Mouse (Mus musculus): ENCODE measurements around the gene Tnk2. TPM values are rescaled to one million over a fixed set of nuclear protein-coding genes. Genes with fewer than 3 reads are reported as not detected.

Gene Tnk2
- polyA plus RNA-seq, 1 experiment from 2014 or later, result 7.3 TPM

DNA sequence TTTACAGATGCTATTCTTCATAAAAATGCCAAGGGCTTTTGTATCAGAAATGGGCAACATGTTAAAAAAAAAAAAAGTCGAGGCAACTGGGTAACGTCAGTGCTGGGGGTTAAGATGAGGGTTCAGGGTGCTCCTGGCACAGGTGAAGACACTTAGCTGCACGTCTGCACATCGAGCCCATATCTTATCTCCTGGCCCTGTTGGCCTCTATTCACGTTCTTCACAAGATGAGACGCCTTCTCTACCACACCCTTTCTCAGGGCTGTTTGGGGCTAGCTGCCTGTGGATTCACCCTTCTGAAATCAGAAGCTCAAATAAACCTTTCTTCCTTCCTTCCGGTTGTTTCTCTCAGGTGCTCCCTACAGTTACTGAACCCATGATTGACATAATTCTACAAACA is 79.5 kb downstream of the Tnk2 start:
- Histone ChIP-seq H3K36me3 (ENCODE audit: control insufficient read depth, insufficient read depth, low read length) (no peaks in the 10 kb centered on the region), H3K27me3 (ENCODE audit: control insufficient read depth, insufficient read depth, low read length) (no peaks in the 10 kb centered on the region), H3K4me3 (ENCODE audit: control insufficient read depth in 1 of 2, insufficient read depth in 1 of 2, low read depth in 1 of 2, low read length in 2 of 2) (no peak overlapping the region), H3K9me3 (ENCODE audit: control insufficient read depth, low read length) (no peaks in the 10 kb centered on the region), H3K27ac (replicated peaks in 1 of 2; ENCODE audit: control insufficient read depth in 1 of 2, insufficient read depth in 1 of 2, low read depth in 2 of 2, low read length in 2 of 2) (no peak overlapping the region), H3K9ac (ENCODE audit: low read length) (no peak overlapping the region), H3K4me2 (ENCODE audit: low read length) (no peak overlapping the region), H3K4me1 (ENCODE audit: control insufficient read depth in 2 of 2, insufficient read depth in 2 of 2, low read length in 2 of 2) (no peaks in the 10 kb centered on the region; a peak in 1 of 4 replicates)
- WGBS, result 39% methylated on average over 7 of the region's 7 CpGs
- no peak for ATAC-seq (ENCODE audit: insufficient number of reproducible peaks, insufficient read depth, low FRiP score, low read depth)

- Histone ChIP-seq H3K27ac (replicated peaks in 1 of 2; ENCODE audit: control insufficient read depth in 1 of 2, insufficient read depth in 1 of 2, low read depth in 2 of 2, low read length in 2 of 2) (no peak overlapping the region), H3K4me2 (ENCODE audit: low read length) (no peak overlapping the region), H3K9me3 (ENCODE audit: control insufficient read depth, low read length) (no peaks in the 10 kb centered on the region), H3K9ac (ENCODE audit: low read length) (no peak overlapping the region), H3K36me3 (ENCODE audit: control insufficient read depth, insufficient read depth, low read length) (no peaks in the 10 kb centered on the region), H3K27me3 (ENCODE audit: control insufficient read depth, insufficient read depth, low read length) (no peaks in the 10 kb centered on the region), H3K4me3 (ENCODE audit: control insufficient read depth in 1 of 2, insufficient read depth in 1 of 2, low read depth in 1 of 2, low read length in 2 of 2) (no peak overlapping the region), H3K4me1 (ENCODE audit: control insufficient read depth in 2 of 2, insufficient read depth in 2 of 2, low read length in 2 of 2) (no peaks in the 10 kb centered on the region; a peak in 1 of 4 replicates)
- no peak for ATAC-seq (ENCODE audit: insufficient number of reproducible peaks, insufficient read depth, low FRiP score, low read depth)
- WGBS, result 69% methylated on average over 4 of the region's 4 CpGs
Observed at GRCm38 (mm10) chr16:32723767-32724166, 80.1 kb downstream of the Tnk2 start.

DNA sequence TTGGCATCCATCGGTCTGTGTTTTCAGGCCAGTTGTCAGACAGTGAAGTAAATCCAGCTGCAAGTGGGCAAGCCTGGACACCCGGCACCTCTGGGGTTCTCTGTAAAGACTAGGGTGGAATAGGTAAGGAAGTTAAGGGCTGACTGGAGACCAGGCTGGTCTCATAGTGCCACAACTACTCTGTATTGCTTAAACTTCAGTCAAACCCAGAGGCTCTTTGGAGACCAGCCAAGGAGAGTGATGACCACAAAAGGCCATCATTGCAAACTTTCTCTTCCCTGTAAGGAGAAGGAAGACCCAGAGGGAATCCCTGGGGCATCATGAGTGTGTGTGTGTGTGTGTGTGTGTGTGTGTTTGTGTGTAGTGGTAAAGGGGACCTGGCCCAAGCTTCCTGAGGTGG is 80.6 kb downstream of the Tnk2 start:
- Histone ChIP-seq H3K4me2 (ENCODE audit: low read length) (no peak overlapping the region), H3K4me1 (ENCODE audit: control insufficient read depth in 2 of 2, insufficient read depth in 2 of 2, low read length in 2 of 2) (no peaks in the 10 kb centered on the region; a peak in 1 of 4 replicates), H3K9ac (ENCODE audit: low read length) (no peak overlapping the region), H3K27ac (replicated peaks in 1 of 2; ENCODE audit: control insufficient read depth in 1 of 2, insufficient read depth in 1 of 2, low read depth in 2 of 2, low read length in 2 of 2) (no peak overlapping the region), H3K4me3 (ENCODE audit: control insufficient read depth in 1 of 2, insufficient read depth in 1 of 2, low read depth in 1 of 2, low read length in 2 of 2) (no peak overlapping the region), H3K27me3 (ENCODE audit: control insufficient read depth, insufficient read depth, low read length) (no peaks in the 10 kb centered on the region), H3K36me3 (ENCODE audit: control insufficient read depth, insufficient read depth, low read length) (no peaks in the 10 kb centered on the region), H3K9me3 (ENCODE audit: control insufficient read depth, low read length) (no peaks in the 10 kb centered on the region)
- WGBS, result 85% methylated on average over 2 of the region's 2 CpGs
- ATAC-seq (ENCODE audit: insufficient number of reproducible peaks, insufficient read depth, low FRiP score, low read depth), result no peak

DNA sequence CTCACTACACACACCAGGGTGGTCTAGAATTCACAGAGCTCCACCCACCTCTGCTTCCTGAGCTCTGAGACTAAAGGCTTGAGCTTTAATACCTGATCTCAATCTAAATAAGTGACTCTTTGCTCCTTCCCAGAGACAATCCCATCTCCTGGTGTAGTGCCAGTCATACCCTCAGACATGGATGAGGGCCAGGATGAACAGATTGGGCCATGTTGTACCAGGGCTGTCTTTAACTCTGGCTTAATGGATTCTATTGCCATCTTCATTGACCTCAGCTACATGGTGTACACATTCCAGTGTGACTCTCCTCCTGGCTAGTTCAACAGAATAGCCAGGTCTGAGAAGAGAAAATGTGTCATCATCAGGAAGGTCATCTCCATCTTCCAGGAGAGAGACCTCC is 82.8 kb downstream of the Tnk2 start:
- no peak overlapping the region for H3K9ac ChIP-seq (ENCODE audit: low read length)
- H3K27ac ChIP-seq (replicated peaks in 1 of 2; ENCODE audit: control insufficient read depth in 1 of 2, insufficient read depth in 1 of 2, low read depth in 2 of 2, low read length in 2 of 2), result no peak overlapping the region
- no peaks in the 10 kb centered on the region for H3K36me3 ChIP-seq (ENCODE audit: control insufficient read depth, insufficient read depth, low read length)
- no peaks in the 10 kb centered on the region for H3K9me3 ChIP-seq (ENCODE audit: control insufficient read depth, low read length)
- H3K4me3 ChIP-seq (ENCODE audit: control insufficient read depth in 1 of 2, insufficient read depth in 1 of 2, low read depth in 1 of 2, low read length in 2 of 2), result no peak overlapping the region
- ATAC-seq (ENCODE audit: insufficient number of reproducible peaks, insufficient read depth, low FRiP score, low read depth), result no peak
- H3K27me3 ChIP-seq (ENCODE audit: control insufficient read depth, insufficient read depth, low read length), result no peaks in the 10 kb centered on the region
- no peaks in the 10 kb centered on the region; a peak in 1 of 4 replicates for H3K4me1 ChIP-seq (ENCODE audit: control insufficient read depth in 2 of 2, insufficient read depth in 2 of 2, low read length in 2 of 2)
- H3K4me2 ChIP-seq (ENCODE audit: low read length), result no peak overlapping the region

GRCm38 (mm10) chr16:32728240-32728639 is 84.6 kb downstream of the Tnk2 start:
- Histone ChIP-seq H3K4me3 (ENCODE audit: control insufficient read depth in 1 of 2, insufficient read depth in 1 of 2, low read depth in 1 of 2, low read length in 2 of 2) (no peak overlapping the region), H3K4me2 (ENCODE audit: low read length) (no peak overlapping the region), H3K4me1 (ENCODE audit: control insufficient read depth in 2 of 2, insufficient read depth in 2 of 2, low read length in 2 of 2) (no peaks in the 10 kb centered on the region; a peak in 1 of 4 replicates), H3K9ac (ENCODE audit: low read length) (no peak overlapping the region), H3K9me3 (ENCODE audit: control insufficient read depth, low read length) (no peaks in the 10 kb centered on the region), H3K27ac (replicated peaks in 1 of 2; ENCODE audit: control insufficient read depth in 1 of 2, insufficient read depth in 1 of 2, low read depth in 2 of 2, low read length in 2 of 2) (no peak overlapping the region), H3K27me3 (ENCODE audit: control insufficient read depth, insufficient read depth, low read length) (no peaks in the 10 kb centered on the region), H3K36me3 (ENCODE audit: control insufficient read depth, insufficient read depth, low read length) (no peaks in the 10 kb centered on the region)
- ATAC-seq (ENCODE audit: insufficient number of reproducible peaks, insufficient read depth, low FRiP score, low read depth), result no peak

- Histone ChIP-seq H3K4me1 (ENCODE audit: control insufficient read depth in 2 of 2, insufficient read depth in 2 of 2, low read length in 2 of 2) (no peaks in the 10 kb centered on the region), H3K9me3 (ENCODE audit: control insufficient read depth, low read length) (no peaks in the 10 kb centered on the region), H3K27me3 (ENCODE audit: control insufficient read depth, insufficient read depth, low read length) (no peaks in the 10 kb centered on the region), H3K4me2 (ENCODE audit: low read length) (no peak overlapping the region), H3K9ac (ENCODE audit: low read length) (no peak overlapping the region), H3K27ac (replicated peaks in 1 of 2; ENCODE audit: control insufficient read depth in 1 of 2, insufficient read depth in 1 of 2, low read depth in 2 of 2, low read length in 2 of 2) (no peak overlapping the region), H3K36me3 (ENCODE audit: control insufficient read depth, insufficient read depth, low read length) (no peaks in the 10 kb centered on the region), H3K4me3 (ENCODE audit: control insufficient read depth in 1 of 2, insufficient read depth in 1 of 2, low read depth in 1 of 2, low read length in 2 of 2) (no peak overlapping the region)
- 78% methylated on average over 1 of the region's 1 CpGs for WGBS
- ATAC-seq (ENCODE audit: insufficient number of reproducible peaks, insufficient read depth, low FRiP score, low read depth), result no peak
Observed at GRCm38 (mm10) chr16:32728730-32729129, 85.1 kb downstream of the Tnk2 start.

Other genes with a start within 250 kb of the Tnk2 start
- 0.16 TPM in 1 of 2 replicates, not detected in the other for gene Tm4sf19, start 243.4 kb upstream of the Tnk2 start, polyA plus RNA-seq (2014; fragmentation: Nextera tagmentation; extraction: Ambion mirVana)
- gene Tctex1d2, start 224.2 kb upstream of the Tnk2 start, polyA plus RNA-seq (2014; fragmentation: Nextera tagmentation; extraction: Ambion mirVana), result 26.9 and 29.3 TPM in 2 replicates
- 47.4 and 48.7 TPM in 2 replicates for gene Pcyt1a, start 213.0 kb upstream of the Tnk2 start, polyA plus RNA-seq (2014; fragmentation: Nextera tagmentation; extraction: Ambion mirVana)
- gene Slc51a, start 156.0 kb upstream of the Tnk2 start, polyA plus RNA-seq (2014; fragmentation: Nextera tagmentation; extraction: Ambion mirVana), result 1.1 and 1.4 TPM in 2 replicates
- gene Zdhhc19, start 147.6 kb upstream of the Tnk2 start, polyA plus RNA-seq (2014; fragmentation: Nextera tagmentation; extraction: Ambion mirVana), result not detected in 2 replicates
- gene Tfrc, start 35.0 kb upstream of the Tnk2 start, polyA plus RNA-seq (2014; fragmentation: Nextera tagmentation; extraction: Ambion mirVana), result 48.6 and 57.2 TPM in 2 replicates
- gene Muc4, start 92.0 kb downstream of the Tnk2 start, polyA plus RNA-seq (2014; fragmentation: Nextera tagmentation; extraction: Ambion mirVana), result not detected in 2 replicates
- gene Muc20, start 153.6 kb downstream of the Tnk2 start, polyA plus RNA-seq (2014; fragmentation: Nextera tagmentation; extraction: Ambion mirVana), result 0.08 TPM in 1 of 2 replicates, not detected in the other
- not detected in 2 replicates for gene Smbd1, start 166.6 kb downstream of the Tnk2 start, polyA plus RNA-seq (2014; fragmentation: Nextera tagmentation; extraction: Ambion mirVana)
- 166 and 170 TPM in 2 replicates for gene Fyttd1, start 233.6 kb downstream of the Tnk2 start, polyA plus RNA-seq (2014; fragmentation: Nextera tagmentation; extraction: Ambion mirVana)
- 30.4 and 30.7 TPM in 2 replicates for gene Rubcn, start 233.9 kb downstream of the Tnk2 start, polyA plus RNA-seq (2014; fragmentation: Nextera tagmentation; extraction: Ambion mirVana)